Mouse (Mus musculus) embryonic facial prominence, embryonic 12.5 days (tissue): ENCODE results near the gene Ttyh2. TPM values are rescaled to one million over a fixed set of nuclear protein-coding genes. Genes with fewer than 3 reads are reported as not detected.

ENCODE experiments used
- ATAC-seq: fragments of 200-750 bp; cut with Nextera tagmentation; 2 replicates; pipeline ENCODE4 v1.8.0; 2017; ENCODE audit not compliant: insufficient number of reproducible peaks, insufficient read depth, low FRiP score, low TSS enrichment
- H3K27ac ChIP-seq: fragments of 300-500 bp; sonication (generic); 2 replicates; pipeline ENCODE4 v1.5.1; 2016; ENCODE audit warnings: mild to moderate bottlenecking
- H3K27me3 ChIP-seq: fragments of 300-500 bp; sonication (generic); 2 replicates; pipeline ENCODE4 v1.6.1; 2016; ENCODE audit warnings: mild to moderate bottlenecking, moderate library complexity
- H3K36me3 ChIP-seq: fragments of 300-500 bp; sonication (generic); 2 replicates; pipeline ENCODE4 v1.6.1; 2016; ENCODE audit warnings: mild to moderate bottlenecking
- H3K4me1 ChIP-seq: fragments of 300-500 bp; sonication (generic); 2 replicates; pipeline ENCODE4 v1.6.1; 2016
- H3K4me2 ChIP-seq: fragments of 300-500 bp; sonication (generic); replicated peaks from 2 replicates; pipeline ENCODE4 v1.6.1; 2016; ENCODE audit warnings: mild to moderate bottlenecking, moderate library complexity
- H3K4me3 ChIP-seq: fragments of 300-500 bp; sonication (generic); 2 replicates; pipeline ENCODE4 v1.5.1; 2016; ENCODE audit warnings: mild to moderate bottlenecking
- H3K9ac ChIP-seq: fragments of 300-500 bp; sonication (generic); 2 replicates; pipeline ENCODE4 v1.6.1; 2016; ENCODE audit warnings: mild to moderate bottlenecking, moderate library complexity
- H3K9me3 ChIP-seq: fragments of 300-500 bp; sonication (generic); 2 replicates; pipeline ENCODE4 v1.6.1; 2016; ENCODE audit warnings: mild to moderate bottlenecking, moderate library complexity
- WGBS: fragments of 180-500 bp; shearing (Covaris S2); methylation state at CpG from one replicate; pipeline ENCODE4 v1.1.7; 2016; 5-methylcytosine and 5-hydroxymethylcytosine counted together
- polyA plus RNA-seq: library from polyadenylated mRNA; unstranded; fragments of >200 nt; fragmentation: Nextera tagmentation; extraction: Ambion mirVana; gene quantifications from 2 replicates; pipeline ENCODE4 v1.2.1, GENCODE M21; 2016

Ttyh2 gene
- polyA plus RNA-seq, 1 experiment from 2014 or later = 21.6 TPM

DNA sequence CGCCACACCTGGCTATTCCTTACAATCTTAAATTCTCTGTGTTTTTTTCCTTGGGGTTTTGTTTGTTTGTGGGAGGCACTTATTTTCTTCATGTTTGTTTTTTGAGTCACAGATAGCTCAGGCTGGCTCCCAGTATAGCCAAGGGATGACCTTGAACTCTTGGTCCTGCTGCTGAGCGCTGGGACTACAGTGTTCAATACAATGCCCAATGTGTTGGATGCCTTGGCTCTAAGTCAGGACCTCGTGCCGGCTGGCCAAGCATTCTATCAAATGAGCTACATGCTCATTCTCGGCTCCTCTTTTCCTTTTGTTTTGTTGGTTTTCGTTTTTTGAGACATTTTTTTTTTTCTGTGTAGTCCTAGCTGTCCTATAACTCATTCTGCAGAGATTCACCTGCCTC is 18.2 kb downstream of the Ttyh2 start:
- ATAC-seq = no peak
- H3K4me2 ChIP-seq = no peak overlapping the region
- H3K36me3 ChIP-seq = peaks cover 26% of the 10 kb centered on the region; the same call in 1 of the 2 replicates
- WGBS = 91% methylated on average over 6 of the region's 6 CpGs
- H3K9ac ChIP-seq = no peak overlapping the region
- H3K27ac ChIP-seq = no peak overlapping the region
- H3K9me3 ChIP-seq = no peaks in the 10 kb centered on the region
- no peak overlapping the region for H3K4me3 ChIP-seq
- no peaks in the 10 kb centered on the region for H3K27me3 ChIP-seq
- H3K4me1 ChIP-seq = 0 out of 2 replicates have a peak, but pooled peaks cover 4% of the 10 kb centered on the region

DNA sequence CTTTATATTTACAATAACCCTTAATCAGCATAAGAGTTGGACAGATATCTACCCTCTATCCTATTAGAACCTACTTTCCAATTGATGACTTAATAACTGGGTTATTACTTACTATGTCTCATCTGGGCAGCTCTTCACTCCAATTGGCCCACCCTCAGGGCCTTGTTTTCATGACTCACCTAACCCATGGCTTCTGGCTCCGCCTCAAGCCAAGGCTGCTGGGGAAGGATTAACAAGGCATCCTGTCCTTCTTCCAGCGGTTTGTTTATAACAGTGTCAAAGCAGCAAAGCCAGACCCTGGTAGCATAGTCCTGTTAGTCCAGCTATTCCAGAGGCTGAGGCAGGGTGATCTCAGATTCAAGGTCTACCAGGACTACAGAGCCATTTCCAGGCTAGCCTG is 19.2 kb downstream of the Ttyh2 start:
- ATAC-seq = no peak
- Histone ChIP-seq H3K27me3 (no peaks in the 10 kb centered on the region), H3K4me3 (no peak overlapping the region), H3K9me3 (no peaks in the 10 kb centered on the region), H3K9ac (no peak overlapping the region), H3K4me1 (0 out of 2 replicates have a peak, but pooled peaks cover 4% of the 10 kb centered on the region), H3K27ac (no peak overlapping the region), H3K4me2 (no peak overlapping the region), H3K36me3 (peaks cover 26% of the 10 kb centered on the region; the same call in 1 of the 2 replicates)
- 83% methylated on average over 2 of the region's 2 CpGs for WGBS

DNA sequence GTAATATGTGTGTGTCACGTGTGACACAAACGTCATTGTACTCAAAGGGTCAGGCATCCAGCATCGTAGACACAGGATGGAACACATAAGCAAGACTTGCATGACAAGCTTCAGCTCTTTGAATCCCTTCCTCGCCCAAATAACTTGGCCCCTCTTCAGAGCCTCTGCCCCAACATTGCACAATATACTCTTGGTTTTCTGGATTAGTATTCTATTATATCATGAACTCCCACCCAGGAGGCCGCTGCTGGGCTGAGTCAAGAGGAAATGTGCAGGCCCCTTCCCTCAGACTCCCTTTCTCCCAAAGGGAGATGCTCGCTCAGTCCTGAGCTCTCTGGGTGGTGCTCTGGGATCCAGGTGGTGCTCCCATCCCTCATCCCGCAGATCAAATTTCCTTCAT is 23.3 kb downstream of the Ttyh2 start:
- ATAC-seq = no peak
- H3K27me3 ChIP-seq = no peaks in the 10 kb centered on the region
- H3K4me1 ChIP-seq = 0 out of 2 replicates have a peak, but pooled peaks cover under 1% of the 10 kb centered on the region
- no peak overlapping the region for H3K27ac ChIP-seq
- no peak overlapping the region for H3K9ac ChIP-seq
- 91% methylated on average over 7 of the region's 7 CpGs for WGBS
- peaks cover 16% of the 10 kb centered on the region; the same call in 1 of the 2 replicates for H3K36me3 ChIP-seq
- no peaks in the 10 kb centered on the region for H3K9me3 ChIP-seq
- no peak overlapping the region for H3K4me3 ChIP-seq
- H3K4me2 ChIP-seq = no peak overlapping the region

DNA sequence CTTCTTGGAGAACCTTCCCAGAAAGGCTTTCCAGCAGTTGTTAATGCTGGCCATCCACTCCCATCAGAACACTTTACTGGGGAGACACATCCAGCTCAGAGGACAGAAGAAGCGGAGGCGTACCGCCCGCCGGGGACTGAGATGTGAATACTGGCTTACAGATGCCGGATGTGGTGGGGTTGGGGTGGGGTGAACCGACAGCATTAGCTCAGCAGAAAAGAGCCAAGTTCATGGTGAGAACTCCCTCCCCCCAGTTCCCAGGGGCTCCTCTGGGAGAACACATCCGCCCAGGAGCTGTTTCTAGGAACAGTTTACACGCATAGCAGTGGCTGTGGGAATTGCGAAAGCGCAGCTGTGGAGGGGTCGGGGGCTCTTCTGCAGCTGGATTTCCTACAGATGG is 24.3 kb downstream of the Ttyh2 start:
- Histone ChIP-seq H3K27me3 (no peaks in the 10 kb centered on the region), H3K9ac (no peak overlapping the region), H3K27ac (no peak overlapping the region), H3K4me1 (peaks cover 11% of the 10 kb centered on the region; the same call in 1 of the 2 replicates), H3K4me3 (no peak overlapping the region), H3K9me3 (no peaks in the 10 kb centered on the region), H3K36me3 (peaks cover 16% of the 10 kb centered on the region; the same call in 1 of the 2 replicates), H3K4me2 (no peak overlapping the region)
- no peak for ATAC-seq
- whole genome bisulfite sequencing = 76% methylated on average over 12 of the region's 12 CpGs

DNA sequence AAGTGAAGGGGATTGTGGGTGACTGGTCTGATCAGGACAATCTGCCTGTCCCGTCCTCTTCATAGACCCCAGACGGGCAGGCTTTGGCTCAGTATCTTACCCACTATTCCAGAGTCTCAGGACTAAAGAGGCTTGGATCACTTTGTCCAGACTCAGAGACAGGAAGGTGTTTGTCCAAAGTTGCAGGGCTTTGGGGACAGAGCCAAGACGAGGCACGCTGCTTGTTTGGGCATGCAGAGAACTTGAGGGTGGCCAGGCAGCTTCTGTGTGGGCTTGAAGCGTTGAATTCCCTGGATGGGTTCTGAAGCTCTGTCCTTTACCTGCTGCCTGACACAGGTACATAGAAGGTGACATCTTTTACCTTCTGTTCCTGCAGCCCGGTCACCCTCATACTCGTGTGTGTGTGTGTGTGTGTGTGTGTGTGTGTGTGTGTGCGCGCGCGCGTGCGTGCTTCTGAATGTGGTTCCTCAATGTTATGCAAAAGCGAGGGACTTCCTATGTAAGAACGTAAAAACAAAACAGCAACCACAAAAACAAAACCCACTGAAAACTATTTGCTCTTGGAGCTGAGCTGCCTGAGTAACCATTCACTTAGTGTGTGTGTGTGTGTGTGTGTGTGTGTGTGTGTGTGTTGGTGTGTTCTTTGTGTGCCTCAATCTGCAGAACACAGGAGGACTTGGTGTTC is 27.2 kb downstream of the Ttyh2 start:
- no peak overlapping the region for H3K9ac ChIP-seq
- no peak overlapping the region for H3K4me3 ChIP-seq
- H3K36me3 ChIP-seq = no peaks in the 10 kb centered on the region; the same call in 1 of the 2 replicates
- peaks cover 13% of the 10 kb centered on the region; the same call in 1 of the 2 replicates for H3K4me1 ChIP-seq
- H3K4me2 ChIP-seq = no peak overlapping the region
- 84% methylated on average over 15 of the region's 15 CpGs for WGBS
- no peaks in the 10 kb centered on the region for H3K27me3 ChIP-seq
- H3K27ac ChIP-seq = no peak overlapping the region
- no peaks in the 10 kb centered on the region for H3K9me3 ChIP-seq
- ATAC-seq = no peak

DNA sequence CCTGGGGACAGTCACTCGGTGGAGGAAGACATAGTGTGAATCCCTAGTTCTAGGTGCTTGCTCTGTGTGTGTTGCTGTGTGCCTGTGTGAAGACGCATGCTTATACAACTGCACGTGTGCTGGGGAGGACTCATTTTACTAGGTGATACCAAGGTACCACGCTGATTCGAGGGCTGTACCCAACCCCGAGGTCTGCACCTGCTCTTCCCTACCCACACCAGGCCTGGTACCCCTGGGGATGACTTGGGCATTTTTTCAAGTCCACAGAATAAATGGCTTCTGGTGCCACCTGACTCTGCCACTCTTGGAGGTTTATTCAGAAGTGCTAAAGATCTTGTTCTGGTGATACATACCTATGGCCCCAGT is 27.7 kb downstream of the Ttyh2 start:
- Histone ChIP-seq H3K4me3 (no peak overlapping the region), H3K4me2 (no peak overlapping the region), H3K27ac (no peak overlapping the region), H3K27me3 (no peaks in the 10 kb centered on the region), H3K4me1 (peaks cover 13% of the 10 kb centered on the region; the same call in 1 of the 2 replicates), H3K9me3 (no peaks in the 10 kb centered on the region), H3K36me3 (no peaks in the 10 kb centered on the region; the same call in 1 of the 2 replicates), H3K9ac (no peak overlapping the region)
- no peak for ATAC-seq
- 81% methylated on average over 6 of the region's 6 CpGs for WGBS

DNA sequence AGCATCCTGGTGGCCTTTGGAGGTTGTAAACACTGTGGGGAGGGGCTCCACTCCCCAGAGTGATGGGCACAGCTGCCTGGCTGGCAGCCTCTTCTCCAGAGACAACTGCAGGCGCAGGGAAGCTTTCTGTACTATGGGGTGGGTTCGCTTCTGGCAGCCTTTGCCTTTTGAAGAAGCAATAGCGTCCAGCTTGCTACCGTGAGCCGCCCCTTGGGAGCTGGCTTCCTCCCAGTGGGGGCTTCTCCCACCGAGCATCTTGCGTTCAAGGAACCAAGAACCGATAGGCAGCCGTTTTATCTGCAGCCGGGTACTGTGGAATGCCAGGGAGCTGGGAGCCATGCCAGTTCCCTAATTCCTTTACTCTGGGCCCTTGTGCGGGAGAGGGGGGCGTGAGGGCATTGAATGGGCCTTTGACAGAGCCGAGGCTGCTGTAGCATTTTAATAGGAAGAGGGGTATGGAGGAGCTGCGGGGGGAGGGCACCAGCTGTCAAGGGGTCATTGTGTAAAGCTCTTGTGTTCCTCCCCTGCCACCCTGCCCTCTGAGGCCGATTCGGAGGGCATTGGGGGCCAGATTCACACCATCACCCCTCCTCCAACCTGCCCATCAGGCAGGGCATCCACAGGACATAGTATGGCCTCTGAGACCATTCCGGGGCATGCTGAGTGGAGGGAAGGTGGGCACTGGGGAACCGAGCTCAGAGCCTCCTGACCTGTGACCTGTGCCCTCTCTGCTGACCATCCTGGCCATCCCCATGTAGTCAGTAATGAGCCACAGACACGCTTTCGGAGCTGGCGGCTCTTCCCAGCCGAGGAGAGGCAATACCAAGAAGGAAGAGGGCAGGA is 29.1 kb downstream of the Ttyh2 start:
- peaks cover 7% of the 10 kb centered on the region; the same call in 1 of the 2 replicates for H3K36me3 ChIP-seq
- H3K27ac ChIP-seq = 0 out of 2 replicates have a peak overlapping the region, but pooled peaks have one; percentile 47
- H3K4me1 ChIP-seq = peaks cover 13% of the 10 kb centered on the region; the same call in 1 of the 2 replicates
- no peaks in the 10 kb centered on the region for H3K27me3 ChIP-seq
- no peak for ATAC-seq
- H3K4me3 ChIP-seq = no peak overlapping the region
- no peaks in the 10 kb centered on the region for H3K9me3 ChIP-seq
- no peak overlapping the region for H3K9ac ChIP-seq
- H3K4me2 ChIP-seq = no peak overlapping the region
- WGBS = 54% methylated on average over 22 of the region's 22 CpGs

DNA sequence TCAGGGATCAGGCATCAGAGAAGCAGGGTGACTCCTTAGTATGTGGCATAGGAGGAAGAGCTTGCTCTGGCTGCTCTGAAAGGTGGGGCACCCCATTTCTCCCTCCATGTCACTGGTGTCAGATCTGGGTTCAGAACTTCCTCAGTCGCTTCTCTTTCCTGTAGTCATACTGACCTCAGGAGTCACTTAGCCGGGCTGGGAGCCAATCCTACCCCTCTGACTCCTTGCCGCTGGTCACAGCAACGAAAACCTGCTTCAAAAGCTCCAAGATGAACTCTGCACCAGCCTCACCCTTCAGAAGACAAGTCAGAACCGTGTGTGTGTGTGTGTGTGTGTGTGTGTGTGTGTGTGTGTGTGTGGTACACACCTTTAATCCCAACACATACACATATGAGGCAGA is 31.1 kb downstream of the Ttyh2 start:
- H3K4me1 ChIP-seq = peaks cover 13% of the 10 kb centered on the region; the same call in 1 of the 2 replicates
- H3K36me3 ChIP-seq = peaks cover 15% of the 10 kb centered on the region
- H3K4me2 ChIP-seq = no peak overlapping the region
- no peak overlapping the region for H3K27ac ChIP-seq
- H3K27me3 ChIP-seq = no peaks in the 10 kb centered on the region
- no peaks in the 10 kb centered on the region for H3K9me3 ChIP-seq
- no peak overlapping the region for H3K9ac ChIP-seq
- no peak for ATAC-seq
- 83% methylated on average over 5 of the region's 5 CpGs for WGBS
- no peak overlapping the region for H3K4me3 ChIP-seq

DNA sequence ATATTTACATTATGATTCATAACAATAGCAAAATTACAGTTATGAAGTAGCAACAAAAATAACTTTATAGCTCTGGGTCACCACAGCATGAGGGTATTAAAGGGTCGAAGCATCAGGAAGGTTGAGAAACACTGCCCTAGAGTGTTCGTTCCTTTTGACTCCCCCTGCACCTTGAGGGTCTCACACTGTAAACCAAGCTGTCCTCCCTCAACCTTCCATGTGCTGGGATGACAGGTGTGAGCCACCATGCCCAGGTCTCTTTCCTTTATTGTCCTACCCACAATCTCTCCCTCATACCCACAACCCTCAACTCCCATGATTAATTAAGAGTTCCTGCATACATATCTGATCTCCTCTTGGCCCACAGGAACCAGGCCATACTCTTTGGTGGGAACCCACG is 36.2 kb downstream of the Ttyh2 start:
- no peak for ATAC-seq
- Histone ChIP-seq H3K4me3 (no peak overlapping the region), H3K9ac (no peak overlapping the region), H3K27ac (no peak overlapping the region), H3K9me3 (no peaks in the 10 kb centered on the region), H3K36me3 (peaks cover 30% of the 10 kb centered on the region), H3K4me1 (no peaks in the 10 kb centered on the region), H3K4me2 (no peak overlapping the region), H3K27me3 (no peaks in the 10 kb centered on the region)
- WGBS = 92% methylated on average over 3 of the region's 3 CpGs

DNA sequence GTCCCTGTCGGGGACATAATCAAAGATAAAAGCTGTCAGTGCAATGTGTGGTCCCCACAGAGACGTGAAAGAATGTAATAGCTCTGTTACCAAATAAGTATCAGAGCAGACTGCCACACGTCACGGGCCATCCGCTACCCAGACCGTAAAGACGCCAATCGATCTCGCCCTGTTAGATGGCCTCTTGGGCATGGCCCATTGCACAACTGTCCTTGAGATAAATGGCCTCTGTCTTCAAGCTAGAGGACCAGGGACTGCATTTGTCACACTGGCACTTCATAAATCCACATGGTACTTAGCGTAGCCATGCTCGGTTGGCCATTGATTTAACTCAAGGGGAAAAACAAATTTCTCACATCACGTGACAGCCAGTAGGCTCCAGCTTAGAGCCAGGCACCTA is 36.6 kb downstream of the Ttyh2 start:
- Histone ChIP-seq H3K9me3 (no peaks in the 10 kb centered on the region), H3K36me3 (peaks cover 30% of the 10 kb centered on the region), H3K4me1 (no peaks in the 10 kb centered on the region), H3K4me3 (no peak overlapping the region), H3K4me2 (no peak overlapping the region), H3K27ac (no peak overlapping the region), H3K27me3 (no peaks in the 10 kb centered on the region), H3K9ac (no peak overlapping the region)
- 89% methylated on average over 12 of the region's 12 CpGs for WGBS
- ATAC-seq = no peak

DNA sequence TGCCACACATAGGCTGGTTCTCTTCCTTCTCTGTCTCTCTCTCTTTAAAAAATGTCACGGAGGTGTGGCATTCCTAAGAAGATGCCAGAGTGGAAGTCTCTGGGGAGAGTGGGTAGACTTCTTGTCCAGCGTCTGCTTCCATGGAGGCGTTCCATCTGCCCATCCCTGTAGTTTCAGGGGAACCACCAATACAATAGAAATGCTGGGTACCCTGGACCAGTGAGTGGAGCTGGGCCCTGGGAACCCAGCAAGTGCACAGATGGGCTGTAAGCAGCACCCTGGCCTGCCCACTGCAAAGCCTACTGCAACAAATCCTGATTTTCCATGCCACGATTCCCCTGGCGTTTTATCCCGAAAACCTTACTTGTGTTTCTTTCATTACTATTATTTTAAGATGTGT is 39.3 kb downstream of the Ttyh2 start:
- 84% methylated on average over 6 of the region's 6 CpGs for WGBS

DNA sequence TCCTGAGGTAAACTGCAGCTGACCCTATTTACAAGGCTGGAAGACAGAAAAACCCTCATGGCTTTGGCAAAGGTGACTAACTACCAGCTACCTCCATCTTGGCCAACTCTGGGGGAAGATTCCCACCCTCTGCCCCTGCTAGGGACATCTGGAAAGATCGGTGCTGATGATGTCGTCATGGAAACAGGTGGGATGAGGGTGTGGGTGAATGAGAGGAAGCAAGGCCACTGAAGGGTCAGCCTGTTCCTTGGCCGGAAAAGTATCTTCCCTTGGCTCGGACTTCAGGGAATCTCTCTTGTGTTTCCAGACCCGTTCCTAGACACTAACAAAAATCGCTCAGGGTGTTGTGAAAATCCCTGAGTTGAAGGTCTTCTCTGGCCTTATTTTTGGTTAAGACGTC is 40.3 kb downstream of the Ttyh2 start:
- 68% methylated on average over 7 of the region's 7 CpGs for WGBS
- no peak overlapping the region for H3K27ac ChIP-seq
- H3K4me2 ChIP-seq = no peak overlapping the region
- H3K9me3 ChIP-seq = no peaks in the 10 kb centered on the region
- no peak overlapping the region for H3K9ac ChIP-seq
- peaks cover 23% of the 10 kb centered on the region for H3K36me3 ChIP-seq
- no peaks in the 10 kb centered on the region for H3K4me1 ChIP-seq
- H3K4me3 ChIP-seq = no peak overlapping the region
- H3K27me3 ChIP-seq = no peaks in the 10 kb centered on the region
- no peak for ATAC-seq

More for the DNA sequence above, 39.3 kb downstream of the Ttyh2 start:
- no peak for ATAC-seq
- no peak overlapping the region for H3K4me3 ChIP-seq
- H3K4me1 ChIP-seq = no peaks in the 10 kb centered on the region
- no peak overlapping the region for H3K27ac ChIP-seq
- no peaks in the 10 kb centered on the region for H3K27me3 ChIP-seq
- H3K36me3 ChIP-seq = peaks cover 23% of the 10 kb centered on the region
- H3K9ac ChIP-seq = no peak overlapping the region
- H3K9me3 ChIP-seq = no peaks in the 10 kb centered on the region
- no peak overlapping the region for H3K4me2 ChIP-seq
